ENCODE assay signal across 16 mouse cellular contexts in genomic region chr17:71190589-71190988, GRCm38 (mm10). TPM values are rescaled to one million over a fixed set of nuclear protein-coding genes. Genes with fewer than 3 reads are reported as not detected.
DNase-seq lines count a peak whose midpoint lies in the region; ATAC-seq and TF ChIP-seq lines count a peak whose summit lies in the region.
"Had no signal": no experiment of that assay in that cellular context is flagged by ENCODE, and none has a peak within 500 bp of the region (broad histone marks: within the 10 kb centered on the region; RNA-seq: fewer than 3 reads in every experiment).

No protein-coding gene starts in this region.

- WGBS in liver, adult 2 months: 14% methylated on average over 7 of the region's 7 CpGs
- 83% methylated on average over 7 of the region's 7 CpGs for WGBS in liver, embryonic 11.5 days
- 55% methylated on average over 7 of the region's 7 CpGs for WGBS in intestine, embryonic 15.5 days
- WGBS in forebrain, embryonic 15.5 days: 92% methylated on average over 7 of the region's 7 CpGs

- peak overlapping the region; percentile 41 for H3K9ac ChIP-seq in liver, adult 2 months (ENCODE audit: low read depth, low read length)
- H3K9ac ChIP-seq in liver, embryonic 11.5 days (ENCODE audit: low read depth, low read length): no peak overlapping the region
- H3K9ac ChIP-seq in intestine, embryonic 15.5 days: no peak overlapping the region
- no peak overlapping the region for H3K9ac ChIP-seq in forebrain, embryonic 15.5 days (replicated peaks)
- H3K9ac ChIP-seq: limb, embryonic 15.5 days; neural tube, embryonic 12.5 days had no signal

- no peaks in the 10 kb centered on the region for H3K27me3 ChIP-seq in liver, adult 2 months (ENCODE audit: control insufficient read depth, insufficient read depth, low read length)
- no peaks in the 10 kb centered on the region for H3K27me3 ChIP-seq in liver, embryonic 11.5 days (replicated peaks; ENCODE audit: control insufficient read depth, insufficient read depth, low read length)
- H3K27me3 ChIP-seq in intestine, embryonic 15.5 days (replicated peaks): no peaks in the 10 kb centered on the region
- no peaks in the 10 kb centered on the region for H3K27me3 ChIP-seq in forebrain, embryonic 15.5 days
- H3K27me3 ChIP-seq: limb, embryonic 15.5 days; neural tube, embryonic 12.5 days had no signal

- no peaks in the 10 kb centered on the region for H3K36me3 ChIP-seq in liver, adult 2 months (ENCODE audit: control insufficient read depth, insufficient read depth, low read length)
- H3K36me3 ChIP-seq in liver, embryonic 11.5 days (ENCODE audit: control insufficient read depth, insufficient read depth, low read length): no peaks in the 10 kb centered on the region
- H3K36me3 ChIP-seq in intestine, embryonic 15.5 days: no peaks in the 10 kb centered on the region
- no peaks in the 10 kb centered on the region for H3K36me3 ChIP-seq in forebrain, embryonic 15.5 days
- H3K36me3 ChIP-seq: limb, embryonic 15.5 days; neural tube, embryonic 12.5 days had no signal

- TF ChIP-seq POLR2A in liver, adult 2 months (IDR thresholded peaks at IDR 0.05; ENCODE audit: extremely low read depth, insufficient read depth, low read length): no peak

- peaks cover 36% of the 10 kb centered on the region for H3K4me1 ChIP-seq in liver, adult 2 months (ENCODE audit: control insufficient read depth, insufficient read depth, low read length)
- H3K4me1 ChIP-seq in liver, embryonic 11.5 days (replicated peaks; ENCODE audit: control insufficient read depth, insufficient read depth, low read length): peaks cover 43% of the 10 kb centered on the region
- peaks cover 8% of the 10 kb centered on the region for H3K4me1 ChIP-seq in intestine, embryonic 15.5 days (replicated peaks)
- peaks cover 7% of the 10 kb centered on the region for H3K4me1 ChIP-seq in forebrain, embryonic 15.5 days

- intact Hi-C loops in left cerebral cortex, postnatal 14 days (cut with DNase I): no loop called here

- no peak for ATAC-seq in liver, embryonic 11.5 days (replicated peaks; ENCODE audit: low FRiP score)
- ATAC-seq in CD4-positive, CD25-positive, alpha-beta regulatory T cell, adult 4 months: peak; percentile 55
- peak; percentile 28; the same call in 1 of the 2 replicates for ATAC-seq in intestine, embryonic 15.5 days
- peak; percentile 31; the same call in 1 of the 2 replicates for ATAC-seq in neutrophil, adult 5-6 weeks (ENCODE audit: extremely low read depth, insufficient number of reproducible peaks, low FRiP score, poor library complexity, severe bottlenecking)
- no peak for ATAC-seq in forebrain, embryonic 15.5 days (replicated peaks)

- peak; percentile 60 for DNase-seq in liver, adult 2 months (ENCODE audit: extremely low read depth, low read depth, low spot score)
- DNase-seq in liver, embryonic 11.5 days (ENCODE audit: low spot score): no peak
- no peak for DNase-seq in ovary, postnatal 10 days (ENCODE audit: low spot score)
- DNase-seq in left cerebral cortex, postnatal 14 days (ENCODE audit: low spot score in 2 of 2): no peak
- DNase-seq: cerebellum, postnatal 10 days; heart, adult 11 months; heart, postnatal 10 days; kidney, postnatal 4 days; midbrain, embryonic 14.5 days; retina, postnatal 1 day had no signal

- no peak for TF ChIP-seq CTCF in liver, adult 2 months (IDR thresholded peaks at IDR 0.05; ENCODE audit: low read depth, low read length)

- peak overlapping the region; percentile 24 for H3K27ac ChIP-seq in liver, adult 2 months (replicated peaks; ENCODE audit: insufficient read depth, low read depth, low read length)
- H3K27ac ChIP-seq in liver, embryonic 11.5 days (ENCODE audit: low read depth, low read length): no peak overlapping the region
- peak overlapping the region; percentile 18; the same call in 1 of the 2 replicates for H3K27ac ChIP-seq in intestine, embryonic 15.5 days
- H3K27ac ChIP-seq in forebrain, embryonic 15.5 days (replicated peaks): no peak overlapping the region
- H3K27ac ChIP-seq: limb, embryonic 15.5 days; neural tube, embryonic 12.5 days had no signal

- peak overlapping the region; percentile 1; the same call in 1 of the 2 replicates for H3K4me3 ChIP-seq in liver, adult 2 months (ENCODE audit: insufficient read depth, low read depth, low read length)
- H3K4me3 ChIP-seq in liver, embryonic 11.5 days (ENCODE audit: low read depth, low read length): no peak overlapping the region
- H3K4me3 ChIP-seq in intestine, embryonic 15.5 days (replicated peaks): no peak overlapping the region
- no peak overlapping the region for H3K4me3 ChIP-seq in forebrain, embryonic 15.5 days
- H3K4me3 ChIP-seq: limb, embryonic 15.5 days; neural tube, embryonic 12.5 days had no signal

- H3K4me2 ChIP-seq in liver, embryonic 11.5 days: no peak overlapping the region
- H3K4me2 ChIP-seq in intestine, embryonic 15.5 days (replicated peaks): peak overlapping the region; percentile 27
- no peak overlapping the region for H3K4me2 ChIP-seq in forebrain, embryonic 15.5 days (replicated peaks)
- H3K4me2 ChIP-seq: limb, embryonic 15.5 days; neural tube, embryonic 12.5 days had no signal

- H3K9me3 ChIP-seq in liver, embryonic 11.5 days (ENCODE audit: control insufficient read depth, low read length): no peaks in the 10 kb centered on the region
- no peaks in the 10 kb centered on the region for H3K9me3 ChIP-seq in intestine, embryonic 15.5 days
- no peaks in the 10 kb centered on the region for H3K9me3 ChIP-seq in forebrain, embryonic 15.5 days
- H3K9me3 ChIP-seq: limb, embryonic 15.5 days had no signal

- H3K79me2 ChIP-seq in liver, adult 2 months (ENCODE audit: control insufficient read depth, insufficient read depth, low read length): peaks cover 45% of the 10 kb centered on the region

RNA-seq across cellular contexts. Expression of gene Lpin2, which starts 8.2 kb away (rescaled TPM):
- total RNA-seq in liver, adult 2 months (2014; rRNA removed): 314 and 342 TPM in 2 replicates
- polyA plus RNA-seq in liver, adult 2 months (2012; rRNA removed): 22.4 and 24.9 TPM in 2 replicates
- polyA plus RNA-seq in liver, embryonic 11.5 days (2014; fragmentation: Nextera tagmentation; extraction: Ambion mirVana): 37.7 and 37.9 TPM in 2 replicates
- polyA plus RNA-seq in CD4-positive, CD25-positive, alpha-beta regulatory T cell, adult 4 months (2017; shearing (Covaris generic)): 10 to 100 TPM; 22.6 to 35.9 TPM
- polyA plus RNA-seq in intestine, embryonic 15.5 days (2015; fragmentation: Nextera tagmentation; extraction: Ambion mirVana): 22.5 and 25.9 TPM in 2 replicates
- total RNA-seq in neutrophil, adult 5-6 weeks (2017): 118 and 135 TPM in 2 replicates
- total RNA-seq in left cerebral cortex, postnatal 14 days (2021): 10 to 100 TPM; 79.9 to 84.3 TPM
- 35.9 and 38.4 TPM in 2 replicates for polyA plus RNA-seq in forebrain, embryonic 15.5 days (2015; fragmentation: Nextera tagmentation; extraction: Ambion mirVana)

Comparison
In these comparisons a context has a peak if more than half of its experiments do, and no peak if none do; other contexts are left out.
1. H3K27ac ChIP-seq: peak in liver, adult 2 months (single experiment) and intestine, embryonic 15.5 days (single experiment); none in liver, embryonic 11.5 days (single experiment) and forebrain, embryonic 15.5 days (single experiment).
2. ATAC-seq: peak in CD4-positive, CD25-positive, alpha-beta regulatory T cell, adult 4 months (single experiment), intestine, embryonic 15.5 days (single experiment) and neutrophil, adult 5-6 weeks (single experiment); none in liver, embryonic 11.5 days (single experiment) and forebrain, embryonic 15.5 days (single experiment).